Mouse (Mus musculus): Measurements from ENCODE around the gene Fzd9.

- no peak for TF ChIP-seq POLR2A (IDR thresholded peaks at IDR 0.05; ENCODE audit: insufficient read depth, low read depth, low read length)
- no peak for TF ChIP-seq CTCF (IDR thresholded peaks at IDR 0.05)
Observed at GRCm38 (mm10) chr5:135224169-135224568, 26.9 kb downstream of the Fzd9 start.
